27 mouse cellular contexts compared by ENCODE assay signal in the genomic region with DNA sequence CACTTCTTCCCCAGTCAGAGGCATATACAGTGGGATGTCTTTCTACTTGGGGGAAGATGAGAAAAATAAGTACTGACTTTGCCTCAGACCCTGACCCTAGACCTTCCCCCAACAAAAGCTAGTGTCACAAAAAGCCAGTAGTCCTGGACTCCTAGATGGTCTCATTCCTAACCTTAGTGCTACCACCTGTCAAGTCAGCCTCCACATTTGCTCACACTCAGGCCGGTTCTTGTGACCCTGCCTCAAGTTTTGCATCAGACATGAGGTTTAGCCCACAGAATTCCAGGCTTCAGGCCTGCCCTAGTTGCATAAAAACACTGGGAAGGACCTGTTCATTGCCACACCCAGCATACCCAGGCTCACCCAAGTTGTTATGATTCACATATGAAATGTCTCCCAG.
"Had no signal": no experiment of that assay in that cellular context is flagged by ENCODE, and none has a peak within 500 bp of the region (broad histone marks: within the 10 kb centered on the region; RNA-seq: fewer than 3 reads in every experiment).

No protein-coding gene starts in this region.

- H3K27me3 ChIP-seq: limb, embryonic 12.5 days; limb, embryonic 13.5 days; limb, embryonic 15.5 days; liver, embryonic 12.5 days; liver, embryonic 13.5 days; liver, embryonic 15.5 days; lung, embryonic 15.5 days; megakaryocyte, embryonic 14.5 days; midbrain, embryonic 12.5 days; midbrain, embryonic 13.5 days; midbrain, embryonic 15.5 days; neural tube, embryonic 12.5 days had no signal

- H3K36me3 ChIP-seq: limb, embryonic 10.5 days; limb, embryonic 12.5 days; limb, embryonic 13.5 days; limb, embryonic 15.5 days; liver, embryonic 12.5 days; liver, embryonic 13.5 days; liver, embryonic 15.5 days; lung, embryonic 15.5 days; midbrain, embryonic 10.5 days; midbrain, embryonic 12.5 days; midbrain, embryonic 13.5 days; midbrain, embryonic 15.5 days; neural tube, embryonic 12.5 days had no signal

- H3K4me2 ChIP-seq: limb, embryonic 12.5 days; limb, embryonic 13.5 days; limb, embryonic 15.5 days; liver, embryonic 11.5 days; liver, embryonic 12.5 days; liver, embryonic 13.5 days; liver, embryonic 15.5 days; lung, embryonic 14.5 days; lung, embryonic 15.5 days; midbrain, embryonic 11.5 days; midbrain, embryonic 12.5 days; midbrain, embryonic 13.5 days; midbrain, embryonic 15.5 days; neural tube, embryonic 12.5 days had no signal

- DNase-seq: left cerebral cortex, postnatal 4 days; liver; liver, embryonic 13.5 days; liver, postnatal 0 days; lung, adult 18-20 months; lung, adult 2 months; lung, embryonic 14.5 days; lung, postnatal 14 days; lung, postnatal 36 days; lung, postnatal 4 days; midbrain, embryonic 14.5 days had no signal

- H3K4me3 ChIP-seq: left cerebral cortex, adult 2 months; limb, embryonic 10.5 days; limb, embryonic 12.5 days; limb, embryonic 13.5 days; limb, embryonic 15.5 days; liver, embryonic 12.5 days; liver, embryonic 13.5 days; liver, embryonic 15.5 days; lung, embryonic 15.5 days; megakaryocyte, embryonic 14.5 days; midbrain, embryonic 10.5 days; midbrain, embryonic 12.5 days; midbrain, embryonic 13.5 days; midbrain, embryonic 15.5 days; neural tube, embryonic 12.5 days had no signal
